Mouse (Mus musculus) ES-Bruce4 (cell line): ENCODE data around the gene Baiap2l2.

Source experiments
- CTCF ChIP-seq: IDR thresholded peaks from one replicate; pipeline ENCODE4 v1.8.1; 2011; ENCODE audit warnings: low read depth, low read length
- EP300 ChIP-seq: IDR thresholded peaks from 2 replicates; pipeline ENCODE4 v1.6.1; 2011; ENCODE audit warnings: low read depth, low read length; ENCODE audit not compliant: insufficient read depth
- POLR2A ChIP-seq: IDR thresholded peaks from one replicate; pipeline ENCODE4 v1.8.1; 2011; ENCODE audit warnings: low read length; ENCODE audit not compliant: insufficient read depth

- TF ChIP-seq CTCF: no peak
- no peak for TF ChIP-seq EP300
- no peak for TF ChIP-seq POLR2A
These were observed 2.9 kb downstream of the Baiap2l2 start for GRCm38 (mm10) chr15:79282434-79282833.
